Mouse (Mus musculus) spleen, adult 2 months (tissue): ENCODE results near the gene Mymk.

Experiments
- CTCF ChIP-seq: fragments of 200-500 bp; IDR thresholded peaks from 2 replicates; pipeline ENCODE4 v1.5.1; 2011; ENCODE audit warnings: mild to moderate bottlenecking, inconsistent platforms; ENCODE audit not compliant: insufficient read depth, insufficient read length, insufficient replicate concordance; ENCODE audit errors: extremely low read depth
- POLR2A ChIP-seq: fragments of 200-500 bp; IDR thresholded peaks from 2 replicates; pipeline ENCODE4 v1.6.1; 2011; ENCODE audit warnings: low read depth, low read length, inconsistent platforms

DNA sequence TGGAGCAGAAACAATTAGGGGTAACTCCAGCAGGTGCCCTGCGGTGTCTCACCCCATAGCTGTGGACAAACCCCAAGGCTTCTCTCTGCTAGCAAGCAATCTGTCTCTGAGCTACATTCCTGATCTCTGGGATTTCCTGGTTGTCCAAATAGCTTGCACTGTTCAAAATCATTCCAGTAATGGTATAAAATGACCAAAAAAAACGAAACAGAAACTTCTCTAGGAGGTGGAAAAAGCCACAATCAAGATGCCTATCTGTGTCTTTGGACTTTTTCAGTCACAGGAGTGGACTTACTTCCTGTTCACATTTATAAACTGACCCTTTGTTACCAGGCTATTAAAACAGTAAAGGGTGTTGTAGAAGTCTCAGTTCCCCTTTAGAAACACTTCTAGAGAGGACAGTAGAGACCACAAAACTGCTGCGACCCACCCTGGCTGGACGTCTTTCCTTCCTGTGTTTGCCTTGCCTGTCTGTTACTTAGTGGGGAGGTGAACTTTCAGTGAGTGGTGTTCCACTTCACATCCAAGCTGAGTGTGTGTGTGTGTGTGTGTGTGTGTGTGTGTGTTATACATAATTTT lies 43.5 kb downstream of the Mymk start:
- TF ChIP-seq CTCF: no peak
- TF ChIP-seq POLR2A: no peak
